Mouse (Mus musculus) brain, embryonic 18.5 days (tissue): ENCODE data around the gene Hoxa3.

Source experiments
- DNase-seq: peaks from one replicate; pipeline ENCODE4 v3.0.0-alpha.2; 2012; ENCODE audit warnings: low read depth, low spot score

Hoxa3 gene

DNA sequence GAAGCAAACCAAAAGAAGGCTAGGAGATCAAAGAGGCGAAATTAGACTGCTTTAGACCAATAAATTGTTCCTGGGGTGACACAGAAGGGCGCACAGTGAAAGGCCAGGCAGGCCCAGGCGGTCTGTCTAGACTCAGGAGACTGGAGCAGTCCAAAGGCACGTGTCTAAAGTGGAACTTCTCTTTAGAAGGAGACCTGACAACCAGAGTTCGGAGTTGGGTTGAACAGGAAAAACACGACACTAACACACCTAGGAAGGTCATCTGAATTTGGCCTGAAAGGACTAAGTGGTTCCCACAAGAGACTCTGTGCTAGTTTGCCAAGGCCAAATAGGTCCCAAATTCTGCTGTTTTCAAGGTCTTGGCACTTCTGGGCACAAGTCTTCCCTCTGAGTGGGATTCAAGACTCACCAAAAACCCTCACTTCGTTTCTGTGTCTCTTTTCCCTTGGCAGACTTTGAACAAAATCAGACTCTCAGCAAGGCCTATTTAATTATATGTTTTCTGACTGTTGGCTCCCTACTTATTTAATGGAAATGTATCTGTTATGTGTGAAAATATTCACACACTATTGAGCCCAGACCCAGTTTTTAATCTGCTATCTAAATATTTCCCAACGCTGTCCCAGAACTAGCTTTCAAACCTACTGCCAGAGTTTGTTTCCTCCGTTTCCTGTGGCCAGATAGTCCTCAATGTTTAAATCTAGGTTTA is 6.3 kb upstream of the Hoxa3 start:
- DNase-seq = no peak

DNA sequence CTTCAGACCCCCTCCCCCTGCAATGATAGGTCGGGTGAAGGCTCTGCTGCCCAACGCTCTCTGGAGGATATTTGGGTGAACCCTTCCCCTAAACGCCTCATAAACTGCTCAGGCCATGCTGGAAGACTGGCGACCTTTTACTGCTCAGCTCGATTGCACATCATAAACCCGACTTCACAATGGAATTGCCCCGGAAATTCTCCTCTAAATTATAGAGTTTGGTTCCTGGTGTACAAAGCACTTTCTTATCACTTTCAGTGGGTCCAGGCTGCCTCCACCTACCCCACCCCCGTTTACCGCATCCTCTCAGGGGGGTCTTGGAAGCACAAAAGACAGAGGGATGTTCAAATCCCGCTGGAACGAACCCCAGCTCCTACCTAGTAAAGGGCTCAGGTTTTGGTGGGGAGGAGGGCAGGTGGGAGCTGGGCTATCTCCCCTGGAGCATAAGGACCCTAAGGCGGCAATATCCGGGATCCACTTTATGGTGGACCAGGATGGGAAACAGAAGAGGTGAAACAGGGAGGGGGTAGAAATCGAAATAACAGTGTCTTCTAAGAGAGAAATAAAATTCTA is 5.6 kb upstream of the Hoxa3 start:
- DNase-seq = no peak

DNA sequence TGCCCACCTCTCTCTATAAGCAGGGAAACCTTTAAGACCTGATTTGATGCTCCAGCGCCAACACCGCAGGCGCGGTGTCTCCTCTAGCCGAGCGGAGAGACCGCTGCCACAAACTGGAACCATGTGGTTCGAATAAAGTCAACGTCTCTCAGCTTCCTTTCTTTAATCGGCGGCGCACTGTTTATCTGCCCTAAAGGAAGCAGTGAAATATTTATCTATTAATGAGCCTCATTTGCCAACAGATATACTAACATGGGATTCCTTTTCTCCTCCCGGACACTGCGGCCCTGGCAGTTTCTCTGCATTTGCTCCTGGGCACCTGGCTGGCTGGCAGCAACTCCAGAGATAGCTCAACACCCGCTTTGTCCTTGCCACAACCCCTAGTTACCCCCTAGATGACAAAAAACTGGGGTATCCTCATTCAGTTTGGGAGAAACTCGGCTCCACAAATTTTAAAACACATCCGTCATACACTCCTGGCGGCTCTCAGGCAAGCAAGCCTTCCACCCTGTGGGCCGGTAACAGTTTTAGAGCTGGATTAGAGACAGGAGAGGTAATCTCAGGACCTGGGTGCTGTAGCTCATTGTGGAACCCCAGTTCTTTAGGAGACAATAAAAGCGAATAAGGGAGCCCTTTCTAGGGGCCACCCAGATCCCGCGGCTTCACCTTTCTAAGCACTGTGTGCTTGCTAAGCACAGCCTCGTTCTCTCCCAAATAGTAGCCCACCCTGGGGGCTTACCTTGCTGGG is 4.9 kb upstream of the Hoxa3 start:
- no peak for DNase-seq

DNA sequence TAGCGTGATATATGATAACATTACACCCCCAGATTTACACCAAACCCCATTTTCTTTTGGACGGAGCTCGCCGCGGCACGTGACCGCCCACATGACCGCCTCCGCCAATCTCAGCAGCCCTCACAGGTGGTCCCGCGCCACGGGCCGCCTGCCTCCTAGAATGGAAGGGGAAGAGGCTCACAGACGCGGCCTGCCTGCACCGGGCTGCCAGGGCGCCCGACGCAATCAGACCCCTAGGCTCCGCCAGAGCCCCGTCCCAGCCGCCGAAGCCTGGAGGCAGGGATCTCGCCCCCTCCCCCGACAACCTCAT is 4.3 kb upstream of the Hoxa3 start:
- DNase-seq = no peak

DNA sequence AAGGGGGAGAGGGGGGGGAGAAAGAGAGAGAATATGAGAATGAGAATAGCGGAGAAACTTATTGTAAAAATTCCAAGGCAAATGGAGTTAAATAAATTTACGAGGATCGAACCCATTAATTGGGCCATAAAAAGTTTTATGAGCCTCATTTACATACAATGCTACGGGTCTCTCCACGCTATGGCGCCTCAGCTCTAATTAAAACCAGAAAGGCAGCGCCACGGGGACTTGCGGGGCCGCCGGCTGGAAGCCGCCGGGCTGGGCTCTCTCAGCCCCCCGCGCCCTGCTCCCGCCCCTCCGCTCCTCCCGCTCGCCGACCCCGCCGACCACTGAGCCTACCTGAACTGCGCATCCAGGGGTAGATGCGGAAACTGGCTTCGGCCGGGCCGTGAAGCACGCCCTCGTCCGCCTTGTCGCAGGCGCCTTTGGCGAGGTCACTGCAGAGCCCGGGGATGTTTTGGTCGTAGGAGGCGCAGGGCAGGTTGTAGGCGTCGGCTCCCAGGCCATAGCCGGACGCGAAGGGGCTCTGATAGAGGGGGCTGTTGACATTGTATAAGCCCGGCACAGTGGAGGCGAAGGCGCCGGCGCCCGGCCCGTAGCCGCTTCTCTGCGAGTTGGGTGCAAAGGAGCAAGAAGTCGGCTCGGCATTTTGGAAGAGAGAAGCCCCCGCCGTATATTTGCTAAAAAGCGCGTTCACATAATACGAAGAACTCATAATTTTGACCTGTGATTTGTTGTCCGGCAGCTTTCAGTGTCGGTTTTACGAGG is 3.7 kb upstream of the Hoxa3 start:
- no peak for DNase-seq

DNA sequence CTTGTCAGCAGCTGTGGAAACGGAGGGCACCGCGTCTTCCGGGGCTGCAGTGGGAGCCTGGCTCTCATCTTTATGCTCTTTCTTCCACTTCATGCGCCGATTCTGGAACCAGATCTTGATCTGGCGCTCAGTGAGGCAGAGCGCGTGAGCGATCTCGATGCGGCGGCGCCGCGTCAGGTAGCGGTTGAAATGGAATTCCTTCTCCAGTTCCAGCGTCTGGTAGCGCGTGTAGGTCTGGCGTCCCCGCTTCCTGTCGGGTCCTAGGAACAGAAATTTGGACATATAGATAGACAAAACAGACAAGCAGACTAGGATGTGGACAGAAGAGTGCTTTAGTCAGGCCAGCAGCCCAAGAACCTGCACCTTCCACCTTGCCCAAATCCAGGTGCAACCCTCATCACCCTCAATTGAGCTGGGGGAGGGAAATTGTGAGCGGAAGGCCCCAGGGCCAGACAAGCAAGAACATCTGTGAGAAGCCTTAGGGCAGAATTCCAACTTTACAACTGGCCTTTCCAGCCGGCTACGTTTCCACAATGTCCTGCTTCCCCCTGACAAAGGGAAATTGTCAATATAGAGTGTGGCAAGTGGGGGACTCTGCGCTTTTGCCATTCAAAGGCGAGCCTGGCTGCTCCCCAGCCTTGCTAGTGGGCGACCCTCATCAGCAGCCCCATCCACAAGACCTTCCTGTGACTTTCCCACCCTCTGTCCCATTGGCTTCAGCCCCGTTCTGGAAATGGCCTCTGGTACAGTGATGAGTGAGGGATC is 2.8 kb upstream of the Hoxa3 start:
- no peak for DNase-seq

DNA sequence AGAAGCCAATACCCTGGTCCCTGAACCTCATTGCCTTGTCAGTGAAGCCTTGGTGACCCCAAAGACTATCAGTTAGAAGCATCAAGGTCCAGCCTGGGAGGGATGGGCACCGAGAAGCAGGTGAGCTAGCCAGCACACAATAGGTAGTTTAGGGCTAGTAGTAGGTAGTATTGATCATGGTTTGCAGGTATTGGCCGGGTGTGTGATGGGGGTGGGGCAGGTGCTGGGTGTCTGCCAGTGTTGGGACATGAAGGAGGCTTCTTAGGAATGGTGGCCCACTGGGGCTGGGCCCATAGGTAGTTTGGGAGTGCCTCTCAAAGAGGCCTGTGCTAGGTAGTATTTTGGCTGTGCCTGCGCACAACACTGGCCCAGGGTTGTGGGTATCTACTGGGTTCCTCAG is 1.9 kb upstream of the Hoxa3 start:
- no peak for DNase-seq

DNA sequence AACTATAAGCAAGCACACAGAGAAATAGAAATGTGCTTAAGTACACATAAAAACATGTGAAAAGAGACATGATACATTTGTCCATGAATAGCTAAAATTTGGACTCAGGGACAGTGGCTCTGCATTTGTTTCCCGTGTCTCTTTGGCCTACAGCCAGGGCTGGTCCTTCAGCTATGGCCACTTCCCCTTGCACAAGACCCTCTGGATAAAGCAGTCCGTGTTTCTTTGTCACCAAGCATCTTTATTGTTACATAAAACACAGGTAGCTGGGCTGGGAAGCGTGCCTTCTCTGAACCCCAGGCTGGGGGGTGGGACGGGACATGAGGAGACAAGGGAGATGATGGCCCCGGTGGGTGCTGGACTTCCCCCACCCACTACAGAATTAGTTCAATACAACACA is 1.1 kb upstream of the Hoxa3 start:
- no peak for DNase-seq

DNA sequence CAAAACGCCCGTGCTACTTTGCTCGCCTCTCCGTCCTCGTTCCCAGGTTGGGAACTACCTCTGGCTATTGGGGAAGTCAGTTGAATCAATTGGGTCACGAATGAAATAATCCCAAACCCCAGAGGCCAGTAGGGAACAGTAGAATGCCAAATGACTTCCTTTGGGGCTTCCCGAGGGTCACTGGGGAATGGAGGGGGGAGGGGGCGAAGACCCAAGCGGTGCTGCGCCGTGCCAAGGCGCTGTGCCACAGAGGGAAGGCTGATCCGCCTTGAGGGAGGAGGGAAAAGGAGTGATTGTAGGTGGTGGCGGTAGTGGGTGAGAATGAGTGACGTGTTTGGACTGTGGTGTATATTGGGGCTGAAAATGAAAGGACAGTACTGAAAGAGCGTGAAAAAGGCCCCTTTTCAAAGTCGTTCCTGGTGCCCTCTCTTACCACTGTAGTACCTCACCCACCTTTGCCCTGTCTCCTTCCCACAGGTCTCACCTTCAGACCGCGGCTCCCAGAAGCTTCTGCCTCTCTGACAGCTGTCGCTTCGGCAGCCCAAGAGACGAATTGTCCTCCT is 499 bp downstream of the Hoxa3 start:
- DNase-seq = no peak

DNA sequence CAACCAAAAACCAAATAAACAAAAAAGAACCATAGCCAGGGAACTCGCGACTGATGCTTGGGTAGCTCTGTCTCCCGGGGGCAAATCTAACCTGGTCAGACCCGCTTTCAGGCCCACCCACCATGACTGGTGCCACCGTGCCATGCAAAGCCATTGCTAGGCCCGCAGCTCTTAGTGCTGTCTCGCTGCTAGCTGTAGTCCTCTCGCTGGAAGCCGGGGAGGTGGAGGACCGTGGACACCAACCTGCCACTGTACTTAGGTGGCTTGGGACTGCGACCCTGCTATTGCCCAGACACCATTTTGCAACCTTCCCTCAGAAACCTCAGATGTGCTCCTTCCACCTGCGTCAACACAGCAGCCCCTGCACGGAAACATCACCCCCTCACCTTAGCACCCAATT is 1.2 kb downstream of the Hoxa3 start:
- no peak for DNase-seq

DNA sequence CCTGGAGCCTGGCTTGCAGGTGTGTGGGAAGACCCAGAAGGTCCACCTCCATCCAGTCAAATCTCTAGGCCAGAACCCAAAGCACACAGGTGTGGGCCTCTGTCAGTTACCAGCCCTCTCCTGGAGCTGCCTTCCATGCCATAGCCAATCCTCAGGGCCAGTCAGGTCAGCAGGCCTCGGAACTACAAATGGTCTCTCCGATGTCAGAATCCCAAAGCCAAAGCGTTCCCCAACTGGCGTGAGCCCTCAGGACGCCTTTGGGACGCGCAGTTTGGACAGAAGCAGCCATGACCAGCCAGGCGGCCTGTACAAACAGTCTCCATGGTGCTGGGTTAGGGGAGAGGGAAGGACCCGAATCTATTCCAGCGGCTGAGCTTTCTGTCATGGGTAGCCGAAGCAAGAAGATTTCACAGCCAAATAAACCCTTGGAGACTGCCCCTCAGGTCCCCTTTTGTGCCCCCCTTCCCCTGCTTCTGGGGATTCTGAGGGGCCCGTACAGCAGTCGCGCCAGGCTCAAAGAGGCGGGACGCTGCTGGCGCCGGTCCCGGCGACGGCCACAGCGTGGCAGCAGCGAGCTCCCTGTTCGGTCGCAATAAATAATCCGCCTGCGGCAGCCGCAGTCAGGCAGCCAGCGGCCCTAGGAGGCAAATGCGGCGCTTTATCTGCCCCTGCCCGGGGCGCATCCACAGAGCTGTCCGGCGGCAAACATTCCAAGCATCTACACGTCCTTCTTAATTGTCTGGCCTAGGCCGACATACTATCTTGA is 1.8 kb downstream of the Hoxa3 start:
- no peak for DNase-seq

DNA sequence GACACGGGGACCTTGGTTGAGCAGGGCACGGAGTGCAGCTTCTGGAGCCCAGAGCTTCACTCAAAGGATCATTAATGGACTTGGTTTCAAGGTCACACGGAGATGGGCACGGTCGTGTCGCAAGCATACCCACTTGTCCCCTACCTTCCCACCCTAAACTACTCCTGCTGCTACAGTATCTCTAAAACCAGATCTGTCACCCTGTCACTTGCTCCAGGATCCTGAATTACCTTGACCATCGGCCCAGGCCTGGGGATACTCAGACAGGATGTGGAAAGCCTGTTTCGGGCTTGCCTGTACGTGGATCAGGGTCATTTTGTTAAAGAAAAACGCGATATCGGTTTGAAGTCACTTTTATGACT is 3.5 kb downstream of the Hoxa3 start:
- DNase-seq = no peak

DNA sequence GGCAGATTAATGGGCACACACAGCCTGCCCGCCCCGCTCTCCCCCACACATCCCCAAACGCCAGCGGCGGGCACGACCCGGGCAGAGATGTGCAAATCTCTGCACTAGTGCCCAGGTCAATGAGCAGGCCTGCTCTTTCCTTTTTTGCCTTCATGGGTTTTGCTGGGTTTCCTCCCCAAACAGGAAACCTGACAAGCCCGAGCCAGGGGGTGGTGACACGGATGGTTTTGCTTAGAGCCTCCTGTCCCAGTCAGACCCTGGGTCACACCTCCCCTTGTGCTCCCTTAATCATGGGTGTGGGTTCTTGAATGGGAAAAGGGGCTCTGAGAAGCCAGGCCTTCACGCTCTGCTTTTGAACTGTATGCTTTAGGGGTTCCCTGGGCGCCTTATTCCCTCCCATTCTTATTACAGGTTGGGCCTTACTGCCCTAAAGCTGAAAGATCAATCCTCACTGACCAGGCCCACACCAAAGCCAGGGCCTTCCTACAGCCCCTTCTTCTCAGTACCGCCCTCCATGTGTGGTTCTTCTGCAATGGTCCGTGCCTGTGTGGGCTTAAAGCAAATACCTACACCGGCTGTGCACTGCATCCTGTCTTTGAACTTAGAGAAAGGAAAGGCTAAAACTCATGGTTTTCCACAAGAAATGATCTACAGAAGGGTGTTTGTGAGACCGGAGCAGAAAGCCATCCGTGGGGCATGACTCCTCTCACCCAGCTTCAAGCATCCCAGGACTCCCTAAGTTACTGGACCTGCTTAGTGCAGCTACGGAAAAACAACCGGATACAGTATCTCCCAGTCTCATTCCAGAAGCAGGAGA is 4.1 kb downstream of the Hoxa3 start:
- no peak for DNase-seq

DNA sequence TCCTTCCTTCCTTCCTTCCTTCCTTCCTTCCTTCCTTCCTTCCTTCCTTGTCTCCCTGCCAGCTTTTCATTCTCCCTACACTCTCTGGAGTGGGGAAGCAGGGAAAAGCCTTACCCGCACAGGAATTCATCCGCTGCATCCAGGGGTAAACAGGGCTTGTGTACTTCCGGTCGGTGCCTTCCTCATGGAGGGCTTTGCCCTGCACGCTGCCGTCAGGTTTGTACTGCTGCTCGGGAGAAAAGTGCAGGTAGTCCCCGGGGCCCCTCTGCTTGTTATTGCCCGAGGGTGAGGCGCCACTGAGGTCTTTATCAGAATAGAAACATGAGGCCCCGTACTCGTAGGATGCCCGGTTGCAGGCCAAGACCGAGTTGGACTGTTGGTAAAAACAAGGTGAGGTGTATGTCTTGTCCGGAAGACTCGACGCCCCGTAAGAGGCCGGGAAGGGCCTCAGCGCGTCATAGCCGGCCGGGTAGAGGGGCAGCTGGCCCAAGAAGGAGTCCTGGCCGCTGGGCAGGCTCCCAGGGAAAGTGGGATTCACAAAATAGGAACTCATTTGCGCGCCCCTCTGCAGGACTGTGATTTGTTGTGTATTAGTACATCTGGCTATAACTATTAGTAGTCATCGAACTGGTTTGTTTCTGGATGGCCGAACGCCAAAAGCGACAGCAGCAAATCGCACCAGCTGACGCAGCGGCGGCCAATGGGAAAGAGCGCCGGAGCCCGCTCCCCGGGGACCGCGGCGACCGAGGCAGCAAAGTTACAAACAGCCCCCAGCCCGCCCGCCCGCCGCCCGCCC is 4.9 kb downstream of the Hoxa3 start, which contains the start of gene Hoxa6:
Gene Hoxa6, minus strand, starts transcription at position 651 of the 796 bp plus-strand sequence.
- no peak for DNase-seq

DNA sequence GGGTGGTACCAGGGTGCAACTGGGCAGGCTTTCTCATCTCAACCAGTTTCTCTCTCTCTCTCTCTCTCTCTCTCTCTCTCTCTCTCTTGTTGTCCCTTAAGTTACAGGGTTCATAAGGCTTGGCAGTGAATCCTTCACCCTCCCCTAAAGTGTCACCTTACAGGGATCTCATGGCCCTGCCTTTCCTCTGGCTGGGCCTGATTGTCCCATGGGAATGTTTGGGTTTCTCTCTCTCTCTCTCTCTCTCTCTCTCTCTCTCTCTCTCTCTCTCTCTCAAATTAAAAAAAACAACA is 5.5 kb downstream of the Hoxa3 start:
- DNase-seq = no peak

DNA sequence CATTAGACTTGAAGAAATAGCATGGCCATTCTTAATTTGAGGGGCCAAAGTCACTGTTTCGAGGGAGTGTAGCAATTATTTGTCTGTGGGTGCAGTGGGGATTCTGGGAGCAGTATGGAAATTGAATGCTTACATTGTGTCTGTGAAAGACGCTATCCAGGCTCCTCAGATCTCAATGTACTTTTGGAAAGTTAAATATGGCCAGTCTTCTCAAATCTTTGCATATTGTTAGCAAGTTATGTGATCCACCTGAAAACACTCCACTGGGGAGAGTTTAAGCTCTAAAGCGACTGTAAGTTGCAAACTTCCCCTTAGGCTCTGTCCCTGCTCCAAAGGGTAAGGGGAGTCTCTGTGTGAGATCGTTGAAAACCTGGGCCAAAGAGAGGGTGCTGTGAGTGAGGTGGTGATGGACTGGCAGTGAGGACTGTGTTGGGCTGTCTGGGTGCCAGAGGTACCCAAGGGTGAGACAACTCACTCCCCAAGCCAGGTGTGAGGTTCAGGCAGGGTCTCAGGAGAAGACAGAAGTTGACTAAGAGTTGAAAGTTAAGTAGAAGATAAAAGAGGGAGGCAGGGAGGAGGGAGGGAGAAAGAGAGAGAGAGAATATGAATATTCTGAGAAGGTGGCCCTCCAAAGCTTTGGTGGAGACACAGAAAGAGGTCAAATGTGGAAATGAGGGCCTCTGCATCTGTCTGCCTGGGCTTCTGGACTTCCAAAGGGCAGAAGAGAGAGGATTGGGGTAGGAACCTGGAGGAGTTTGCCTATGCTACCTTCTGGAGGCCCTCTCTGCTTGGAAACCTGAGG is 6.1 kb downstream of the Hoxa3 start:
- DNase-seq = no peak

DNA sequence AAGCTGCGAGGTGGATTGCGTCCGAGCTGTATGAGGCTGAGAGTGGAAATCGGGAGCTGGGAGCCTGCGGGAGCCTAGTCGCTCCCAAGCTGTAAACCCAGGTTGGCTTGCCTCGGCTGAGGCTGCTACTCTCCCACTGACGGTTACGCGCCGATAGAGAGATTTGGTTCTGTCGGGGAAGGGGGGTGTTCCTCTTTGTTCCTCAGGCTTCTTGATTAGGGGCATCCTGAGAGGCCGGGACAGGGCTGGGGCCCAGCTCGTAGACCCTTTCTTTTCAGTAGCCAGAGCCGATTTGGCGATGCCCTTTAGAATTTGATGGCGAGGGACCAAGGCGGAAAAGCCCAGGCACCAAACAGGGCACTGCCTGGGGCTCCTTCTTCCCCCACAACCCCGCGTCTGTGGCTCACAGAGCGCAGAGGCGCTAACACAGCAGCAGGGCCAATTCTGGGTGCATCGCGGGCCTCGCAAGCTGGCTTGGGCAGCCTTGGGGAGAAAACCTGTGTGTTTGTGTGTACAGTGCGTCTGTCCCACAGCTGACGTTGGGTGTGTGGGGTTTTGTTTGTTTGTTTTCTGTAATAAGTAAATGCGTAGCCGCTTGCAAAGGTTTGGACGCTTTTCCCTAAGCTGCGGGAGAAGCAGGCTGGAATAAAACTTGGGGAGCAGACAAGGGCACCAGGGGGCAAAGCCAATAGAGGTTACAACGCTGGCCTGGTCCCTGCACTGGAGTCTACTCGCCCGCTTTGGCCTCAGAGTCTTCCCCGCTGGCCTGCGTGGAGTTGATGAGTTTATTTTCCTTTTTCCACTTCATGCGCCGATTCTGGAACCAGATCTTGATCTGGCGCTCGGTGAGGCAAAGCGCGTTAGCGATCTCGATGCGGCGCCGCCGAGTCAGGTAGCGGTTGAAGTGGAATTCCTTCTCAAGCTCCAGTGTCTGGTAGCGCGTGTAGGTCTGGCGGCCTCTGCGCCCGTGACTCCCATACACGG is 7.2 kb downstream of the Hoxa3 start:
- DNase-seq = no peak
